Mouse (Mus musculus) ZHBTc4 (cell line): ENCODE measurements around the gene Hlf.

ENCODE experiments used
- DNase-seq: peaks from one replicate; pipeline ENCODE4 v3.0.0-alpha.2; 2011; ENCODE audit warnings: low read depth, low spot score

Gene Hlf

DNA sequence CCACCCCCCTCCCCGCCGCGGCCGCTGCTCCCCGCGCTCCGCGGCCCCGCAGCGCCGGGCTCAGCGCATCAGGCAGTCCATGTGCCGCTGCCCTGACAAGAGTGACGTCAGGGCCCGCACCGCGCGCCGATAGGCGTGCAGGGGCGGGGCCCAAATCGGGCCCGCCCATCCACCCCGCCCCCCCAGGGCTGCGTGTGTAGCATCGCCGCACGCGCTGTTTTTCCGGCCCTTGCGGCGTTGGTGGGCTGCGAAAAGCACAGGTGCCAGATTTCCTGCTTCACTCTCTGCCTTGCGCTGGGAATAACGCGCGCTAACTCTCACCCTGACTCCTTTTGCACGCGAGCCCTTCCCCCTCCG is at the start of gene Hlf:
Gene Hlf (minus strand): TSS at position 79 of the 357 bp plus-strand sequence.
- DNase-seq, result peak; percentile 96

DNA sequence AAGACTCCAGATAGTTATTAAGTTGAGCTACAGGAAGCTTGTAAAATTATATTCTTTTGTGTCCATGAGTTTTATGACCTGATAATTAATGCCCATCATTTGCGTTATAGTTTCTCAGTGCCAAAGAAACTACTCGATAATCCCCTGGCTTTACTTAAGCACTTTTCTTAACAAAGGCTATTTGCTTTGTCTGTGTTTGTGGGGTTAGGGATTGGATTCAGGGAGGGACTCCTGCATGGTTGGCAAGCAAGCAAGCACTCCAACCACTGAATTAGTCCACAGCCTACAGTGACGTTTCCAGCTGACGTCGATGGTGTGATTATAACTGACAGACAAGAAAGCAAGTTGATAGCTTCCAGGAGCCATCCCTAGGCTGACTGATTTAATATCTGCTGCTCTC is 48.1 kb upstream of the Hlf start:
- DNase-seq, result no peak

DNA sequence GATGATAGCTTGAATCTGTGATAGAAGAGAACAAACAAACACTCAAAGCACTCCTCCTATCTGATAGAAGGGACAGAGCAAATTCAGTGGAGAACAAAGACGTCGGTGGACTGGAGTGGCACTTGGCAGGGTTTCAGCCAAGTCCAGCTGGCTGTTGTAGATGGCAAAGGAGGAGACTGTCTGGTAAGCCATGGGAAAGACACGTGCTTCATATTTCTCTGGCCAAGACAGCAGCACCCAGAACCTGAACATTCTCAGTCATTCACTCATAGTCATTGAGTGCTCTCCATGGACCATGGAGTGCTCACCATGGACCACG is 34.5 kb upstream of the Hlf start:
- DNase-seq, result no peak

DNA sequence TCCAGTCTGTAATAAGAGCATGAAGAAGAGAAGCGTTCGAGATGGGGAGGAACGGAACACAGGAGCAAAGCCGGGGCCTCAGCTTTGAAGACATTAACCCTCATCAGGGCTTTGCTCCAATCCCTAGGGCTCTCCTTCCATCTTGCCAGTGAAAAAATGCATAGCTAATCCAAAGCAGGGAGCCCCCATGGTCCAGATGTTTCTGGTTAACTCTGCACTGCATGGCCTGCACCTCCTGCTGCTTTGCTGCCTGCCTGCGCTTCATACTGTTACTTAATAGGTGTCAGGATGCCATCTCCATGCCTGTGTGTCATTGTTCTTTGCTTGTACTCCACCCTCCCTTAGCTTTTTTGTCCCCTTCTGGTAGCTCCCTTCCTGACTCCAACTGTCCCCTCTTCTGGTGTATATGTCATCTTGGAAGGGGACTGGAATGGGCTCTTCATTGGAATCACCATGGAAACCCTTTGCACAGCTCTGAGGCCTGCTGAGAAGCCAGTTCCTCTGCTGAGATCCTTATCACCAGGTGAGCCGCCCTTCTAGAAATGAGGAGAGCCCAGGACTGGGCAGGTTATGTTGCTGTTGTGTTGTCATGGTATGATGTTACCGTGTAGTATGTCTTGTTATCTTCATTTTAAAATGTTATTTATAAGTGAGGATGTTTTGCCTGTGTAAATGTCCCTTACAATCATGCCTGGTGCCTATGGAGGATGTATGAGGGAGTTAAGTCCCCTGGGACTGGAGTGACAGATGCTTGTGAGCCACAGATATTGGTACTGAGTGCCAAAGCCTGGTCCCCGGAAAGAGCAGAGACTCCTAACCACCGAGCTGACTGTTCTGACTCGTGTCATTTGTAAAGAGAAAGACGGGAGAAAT is 33.9 kb upstream of the Hlf start:
- no peak for DNase-seq

DNA sequence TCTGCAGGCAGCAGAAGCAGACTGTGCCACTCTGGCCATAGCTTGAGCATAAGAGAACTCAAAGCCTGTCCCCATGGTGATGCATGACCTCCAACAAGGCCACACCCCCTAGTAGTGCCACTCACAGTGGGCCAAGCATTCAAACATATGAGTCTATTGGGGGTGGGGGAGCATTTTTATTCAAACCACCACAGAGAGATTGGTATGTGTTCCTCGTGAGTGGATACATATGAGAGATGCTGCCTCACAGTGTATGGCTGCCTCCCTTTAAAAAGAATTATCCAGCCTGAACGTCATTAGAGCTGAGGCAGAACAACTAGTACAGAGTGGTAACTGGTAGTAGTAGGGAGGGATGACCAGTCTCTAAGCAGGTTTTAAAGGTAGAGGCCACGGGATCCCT is 33.2 kb upstream of the Hlf start:
- no peak for DNase-seq

DNA sequence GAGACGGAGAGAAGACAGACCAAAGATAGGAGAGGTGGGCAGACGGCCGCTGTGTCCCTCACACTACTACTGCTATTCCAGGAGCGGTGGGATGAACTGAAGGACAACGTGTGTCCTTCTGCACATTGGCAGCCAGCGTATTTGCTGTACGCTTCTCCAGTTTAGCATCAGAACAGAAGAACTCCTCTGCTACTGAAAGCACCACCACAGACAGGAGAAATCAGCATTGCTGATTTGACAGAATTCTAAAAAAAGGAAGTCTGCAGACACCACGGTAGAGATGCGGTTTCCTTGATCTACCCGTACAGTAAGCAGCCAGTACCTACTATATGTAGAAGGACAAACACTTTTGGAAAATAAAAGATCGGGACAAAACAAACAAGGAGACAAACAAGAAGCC is 29.0 kb upstream of the Hlf start:
- no peak for DNase-seq

DNA sequence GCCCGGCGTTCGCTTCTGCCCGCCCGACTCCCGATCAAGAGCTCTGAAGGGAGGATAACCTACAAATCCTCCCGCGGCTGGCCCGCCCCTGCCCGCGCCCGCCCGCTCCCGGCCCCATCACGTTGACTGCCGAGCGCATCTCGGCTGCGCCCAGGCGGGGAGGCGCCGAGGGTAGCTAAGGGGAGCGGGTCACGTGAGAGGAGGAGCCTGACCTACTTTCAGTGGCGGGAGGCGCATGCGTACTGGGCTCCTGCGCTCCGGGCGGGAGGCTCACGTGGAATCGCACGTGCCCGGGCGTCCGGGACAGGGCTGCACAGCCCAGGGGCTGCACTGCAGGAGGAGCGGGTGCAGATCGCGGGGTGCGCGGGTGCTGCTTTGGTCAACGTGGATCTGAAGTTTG is 27.2 kb upstream of the Hlf start:
- DNase-seq, result peak; percentile 99

DNA sequence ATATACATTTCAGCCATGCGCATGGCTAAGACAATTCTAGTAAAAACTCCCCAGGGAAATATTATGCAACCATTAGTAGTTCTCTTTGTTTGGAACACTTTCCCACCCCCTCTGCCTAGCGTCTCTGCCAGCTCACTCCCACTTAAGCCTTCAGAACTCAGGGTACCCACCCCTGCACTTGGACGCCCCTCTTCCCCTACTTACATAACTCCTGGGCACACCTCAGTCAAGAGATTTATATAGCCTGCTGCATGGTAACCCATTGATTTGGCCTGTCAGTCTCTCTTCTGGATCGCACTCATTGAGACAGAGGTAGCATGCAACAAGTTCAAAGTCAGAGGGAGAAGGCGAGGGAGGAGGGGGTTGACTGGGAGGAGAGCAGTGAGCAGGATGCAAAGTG is 26.3 kb upstream of the Hlf start:
- DNase-seq, result no peak

DNA sequence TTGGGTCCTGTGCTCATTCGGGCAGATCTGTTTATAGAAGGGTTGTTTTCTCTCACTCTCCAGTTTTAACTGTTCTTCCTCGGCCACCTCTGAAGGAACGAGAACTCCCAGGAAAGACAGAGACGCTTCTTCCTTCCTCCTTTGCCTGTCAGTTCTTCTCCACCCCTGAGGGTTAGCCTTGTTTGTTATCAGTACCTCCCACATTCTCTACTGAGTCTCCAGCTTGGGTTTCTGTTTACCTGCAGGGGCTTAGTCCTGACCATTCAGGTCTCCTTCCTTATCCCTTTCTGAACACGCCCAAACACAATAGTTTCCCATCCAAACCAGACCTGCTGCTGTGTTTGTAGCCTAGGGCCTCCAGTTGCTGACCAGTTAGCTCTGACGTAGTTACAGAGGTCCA is 8.2 kb upstream of the Hlf start:
- DNase-seq, result no peak

DNA sequence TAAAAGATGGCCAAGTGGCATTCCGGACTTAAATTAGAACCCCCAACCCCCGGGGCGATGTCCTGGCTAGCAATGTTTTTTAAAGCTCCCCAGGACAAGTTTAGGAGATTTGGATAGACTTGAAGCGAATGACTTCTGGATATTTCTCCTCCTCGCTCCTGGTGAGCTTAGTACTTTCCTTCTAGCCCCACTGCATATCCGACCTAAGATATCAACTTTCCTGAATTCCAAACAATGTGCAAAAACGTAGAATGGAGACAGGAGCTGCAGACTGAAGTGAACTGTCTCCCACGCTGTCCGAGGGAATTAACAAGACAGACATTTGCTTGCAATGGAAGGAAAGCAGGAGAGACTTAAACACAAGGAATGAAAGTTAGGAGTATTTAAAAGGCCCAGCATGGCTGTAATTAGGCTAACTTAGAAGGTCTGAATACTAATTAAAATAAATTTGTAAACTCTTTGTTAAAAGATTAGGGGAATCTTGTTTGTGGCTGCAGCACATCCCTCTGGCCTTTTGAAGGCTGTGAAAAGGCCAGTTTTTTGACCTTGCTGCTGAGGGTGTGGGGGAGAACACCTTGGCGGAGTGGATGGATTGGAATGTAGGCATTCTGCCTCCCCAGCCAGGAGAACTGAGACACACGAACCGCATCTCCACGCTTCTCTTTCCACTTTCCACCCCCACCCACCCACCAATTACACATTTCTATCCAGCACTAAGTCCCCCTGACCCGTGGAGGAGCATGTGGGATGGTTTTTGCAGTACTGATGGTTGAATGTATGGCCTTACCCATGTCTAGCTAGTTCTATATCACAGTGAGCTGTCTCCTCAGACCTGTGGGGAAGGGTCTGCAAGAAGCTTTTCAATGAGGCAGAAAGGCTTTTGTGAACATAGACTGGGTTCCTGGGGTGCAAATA is 833 bp upstream of the Hlf start:
- peak; percentile 88 for DNase-seq

DNA sequence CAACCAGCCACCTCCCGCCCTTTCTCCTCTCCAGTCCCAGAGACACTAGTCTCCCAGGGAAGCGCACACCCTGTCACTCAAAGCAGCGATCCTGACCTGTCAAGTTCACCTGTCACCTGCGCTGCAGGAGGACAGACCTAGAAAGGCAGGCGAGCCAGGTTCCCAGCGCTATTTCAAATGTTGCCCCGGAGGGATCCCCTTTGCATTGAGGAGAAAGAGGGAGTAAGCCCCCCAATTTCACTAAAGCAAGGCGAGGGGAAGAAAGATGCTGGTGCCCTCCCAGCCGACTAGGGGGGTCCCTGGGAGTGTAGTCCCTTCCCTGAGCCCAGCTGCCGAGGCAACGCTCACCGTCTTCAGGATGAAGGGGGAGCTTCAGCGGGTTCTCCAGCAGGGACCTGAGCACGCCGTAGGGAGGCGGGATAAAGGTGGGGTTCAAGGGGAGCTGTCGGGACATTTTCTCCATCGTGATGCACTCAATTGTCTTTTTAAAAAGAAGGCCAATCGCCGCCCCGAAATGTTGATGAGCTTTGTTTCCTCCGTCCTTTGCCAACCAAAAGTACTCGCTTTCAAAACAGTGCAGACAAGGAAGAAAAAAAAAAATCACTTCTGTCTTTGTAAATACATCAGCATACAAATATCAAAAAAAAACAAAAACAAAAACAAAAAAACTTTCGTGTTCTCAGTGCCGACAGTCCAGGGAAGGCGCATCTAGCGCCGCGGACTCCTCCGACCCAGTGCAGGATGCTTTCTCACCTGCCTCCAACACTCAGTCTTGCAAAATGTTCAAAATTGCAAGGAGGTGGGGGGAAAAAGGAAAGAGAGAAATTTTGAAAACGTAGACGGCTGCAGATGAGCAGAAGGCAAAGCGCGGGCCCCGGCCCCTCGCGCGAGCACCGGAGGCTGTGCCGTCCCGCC is 536 bp downstream of the Hlf start:
- peak; percentile 22 for DNase-seq

DNA sequence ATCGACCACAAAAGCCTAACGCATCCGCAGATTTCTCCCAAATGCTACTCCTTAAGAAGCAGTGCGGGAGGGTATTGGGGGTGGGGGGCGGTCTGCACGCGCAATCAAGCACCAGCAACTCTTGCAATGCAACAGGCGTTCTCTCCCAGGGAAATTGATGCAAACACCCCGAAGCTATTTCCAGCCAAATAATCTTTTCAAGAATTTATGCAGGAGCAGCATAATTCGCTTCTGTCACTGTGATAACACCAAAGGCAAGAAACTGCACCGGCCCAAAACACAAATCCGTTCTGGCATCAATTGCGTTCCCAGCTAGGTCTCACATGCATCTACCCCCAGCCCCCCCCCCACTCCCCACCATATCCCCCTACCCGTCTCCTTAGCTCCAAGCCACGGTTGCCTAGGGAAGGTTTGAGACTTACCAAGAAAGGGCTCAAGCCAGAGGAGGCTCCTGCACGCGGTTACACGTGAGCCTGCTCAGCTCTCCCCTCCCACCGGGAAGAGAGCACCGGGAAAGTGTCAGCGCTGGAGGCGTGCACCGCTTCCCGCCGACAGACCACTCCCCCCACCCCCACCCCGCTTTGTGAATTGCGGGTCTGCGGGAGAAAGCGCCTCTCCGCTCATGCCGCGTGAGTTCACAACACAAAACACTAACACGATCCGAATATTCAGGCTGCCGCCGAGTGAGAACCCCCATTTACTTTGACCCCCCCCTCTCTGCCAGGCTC is 1.4 kb downstream of the Hlf start:
- DNase-seq, result peak; percentile 57

DNA sequence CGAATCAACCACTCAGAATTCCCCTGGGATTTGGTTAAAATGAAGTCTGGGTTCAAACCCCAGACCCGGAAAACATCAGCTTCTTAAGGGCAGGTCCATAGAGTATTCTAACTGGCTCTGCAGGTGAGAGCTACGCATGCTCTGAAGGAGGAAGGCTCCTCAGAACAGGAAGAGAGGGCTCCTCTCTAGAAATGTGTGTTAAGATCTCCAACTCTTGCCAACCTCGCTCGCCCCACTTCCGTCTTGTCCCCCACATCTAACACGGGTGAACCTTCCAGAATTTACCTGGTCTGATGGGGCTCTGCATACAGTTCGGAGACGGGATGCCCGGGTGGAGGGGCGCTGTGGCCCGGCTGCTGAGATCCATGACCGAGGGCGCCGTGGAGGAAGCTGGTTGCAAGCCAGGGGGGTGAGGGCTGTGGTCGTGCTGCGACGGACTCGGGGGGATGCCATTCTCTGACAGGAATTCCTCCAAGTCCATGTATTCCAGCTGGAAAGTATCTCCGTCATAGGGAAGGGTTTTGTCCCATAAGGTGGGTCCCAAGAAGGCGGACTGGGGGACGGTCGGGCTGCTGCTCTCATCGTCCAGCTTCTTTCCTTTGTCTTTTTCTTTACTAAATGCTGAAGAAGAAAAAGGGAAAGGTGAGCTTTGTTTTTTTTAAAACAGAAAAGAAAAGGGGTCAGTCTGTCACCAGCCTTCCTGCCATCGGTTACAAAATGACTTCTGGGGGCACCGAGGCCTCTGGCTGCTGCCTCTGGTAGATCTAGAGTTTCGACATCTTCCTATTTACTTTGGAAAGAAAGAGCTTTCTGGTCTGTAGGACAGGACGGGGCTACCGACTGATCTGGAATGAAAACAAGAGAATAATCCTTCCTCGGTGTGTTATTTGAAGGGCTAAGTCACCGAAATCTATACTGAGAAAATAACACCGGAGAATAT is 2.9 kb downstream of the Hlf start:
- DNase-seq, result no peak

DNA sequence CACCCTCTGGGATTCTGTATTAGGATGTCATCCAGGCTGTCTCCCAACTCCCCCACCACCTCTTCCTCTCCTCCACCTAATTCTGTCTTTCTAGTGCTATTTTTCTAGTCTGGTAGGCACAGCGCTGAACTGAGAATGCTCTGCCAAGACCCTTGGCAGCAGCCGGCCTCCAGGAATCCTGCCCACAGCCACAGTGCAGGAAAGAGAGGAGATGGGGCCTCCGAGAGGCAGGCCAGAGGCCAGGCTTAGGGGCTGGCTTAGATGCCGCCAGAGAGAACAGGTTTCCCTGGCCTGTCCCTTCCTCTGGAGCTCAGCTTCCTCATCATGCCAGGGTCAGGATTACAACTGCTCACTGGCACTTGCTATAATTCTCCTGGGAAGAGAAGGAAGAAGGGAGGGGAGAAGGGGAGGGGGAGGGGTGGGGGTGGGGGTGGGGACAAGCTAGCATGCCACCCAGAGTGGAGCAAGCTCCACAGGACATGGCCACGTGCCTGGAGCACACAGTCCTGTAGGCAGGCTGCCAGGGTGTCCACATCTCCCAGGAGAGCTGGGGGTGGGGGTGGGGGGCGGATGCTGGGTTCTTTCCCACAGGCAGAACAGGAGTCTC is 8.6 kb downstream of the Hlf start:
- DNase-seq, result no peak

DNA sequence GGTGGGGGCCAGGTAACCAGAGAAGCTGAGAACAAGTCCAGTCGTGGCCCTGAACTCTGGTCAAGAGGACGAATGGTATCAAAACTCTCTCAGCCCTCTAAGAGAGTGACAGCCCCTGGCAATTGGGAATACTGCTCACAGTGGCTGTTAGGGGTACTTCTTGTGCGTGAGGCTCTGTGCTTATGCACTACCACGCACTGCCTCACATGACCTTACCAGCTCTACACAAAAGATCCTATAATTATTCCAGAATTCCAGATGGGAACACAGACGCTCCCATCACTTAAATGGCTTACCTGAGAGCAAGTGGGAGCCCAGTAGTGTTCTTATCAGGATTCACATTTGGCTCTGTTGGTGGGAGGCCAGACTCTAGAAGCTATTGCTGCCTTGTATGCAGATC is 9.6 kb downstream of the Hlf start:
- peak; percentile 20 for DNase-seq

DNA sequence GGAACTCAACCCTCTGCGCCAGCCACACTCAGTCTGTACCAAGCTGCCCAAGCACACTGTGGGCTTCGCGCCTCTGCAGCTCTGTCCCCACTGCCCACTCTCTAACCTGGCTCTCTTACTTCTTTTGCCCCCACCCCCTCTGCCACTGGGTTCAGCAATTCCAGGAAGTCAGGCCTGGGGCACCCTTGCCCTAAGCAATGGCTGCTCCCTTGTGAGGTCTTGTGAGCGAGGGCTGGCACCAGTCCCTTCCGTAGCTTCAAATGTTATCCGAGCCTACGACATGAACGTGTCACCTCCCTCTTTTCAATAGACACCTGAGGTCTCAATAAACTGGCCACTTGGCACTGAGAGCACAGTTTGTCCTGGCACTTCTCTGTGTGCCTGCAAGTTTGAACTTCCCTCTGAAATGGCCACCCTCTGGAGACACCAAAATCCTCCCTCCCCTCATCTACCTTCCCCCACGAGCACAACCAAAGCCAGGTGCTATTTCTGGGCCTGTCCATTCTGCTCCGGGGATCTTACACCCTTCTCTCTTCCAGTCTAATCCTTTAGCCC is 10.5 kb downstream of the Hlf start:
- no peak for DNase-seq

DNA sequence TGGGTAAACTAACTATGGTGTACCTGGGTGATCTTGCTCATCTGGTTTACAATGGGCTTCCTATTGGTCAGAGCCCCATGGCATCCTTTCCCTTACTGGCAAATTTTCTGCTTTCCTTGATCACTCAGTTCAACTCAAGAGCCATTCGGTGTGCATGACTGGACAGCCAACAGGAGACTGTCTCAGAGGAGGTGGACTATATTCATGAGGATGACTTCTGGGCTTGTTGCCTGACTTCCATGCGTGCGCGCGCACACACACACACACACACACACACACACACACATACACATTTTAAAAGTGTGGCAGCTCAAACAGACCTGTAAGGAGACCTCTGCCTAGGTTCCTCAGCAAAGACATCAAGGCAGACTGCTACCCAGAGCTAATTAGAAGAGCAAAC is 12.7 kb downstream of the Hlf start:
- no peak for DNase-seq

DNA sequence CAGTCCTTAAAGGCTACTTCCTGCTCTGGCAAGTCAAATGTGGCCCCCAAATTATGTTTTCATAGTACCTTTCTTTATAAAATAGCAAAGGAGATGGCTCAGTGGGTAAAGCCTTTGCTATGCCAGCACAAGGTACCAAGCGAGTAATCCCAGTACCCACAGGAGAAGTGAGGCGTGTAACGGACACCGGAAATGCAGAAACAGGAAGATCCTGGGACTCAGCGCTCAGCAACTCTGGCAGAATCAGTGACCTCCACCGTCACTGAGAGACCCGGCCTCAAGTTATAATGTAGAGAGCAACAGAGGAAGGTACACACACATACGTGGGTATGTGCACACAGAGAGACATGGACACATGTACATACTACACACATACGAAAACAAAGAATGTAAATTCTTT is 14.3 kb downstream of the Hlf start:
- no peak for DNase-seq

DNA sequence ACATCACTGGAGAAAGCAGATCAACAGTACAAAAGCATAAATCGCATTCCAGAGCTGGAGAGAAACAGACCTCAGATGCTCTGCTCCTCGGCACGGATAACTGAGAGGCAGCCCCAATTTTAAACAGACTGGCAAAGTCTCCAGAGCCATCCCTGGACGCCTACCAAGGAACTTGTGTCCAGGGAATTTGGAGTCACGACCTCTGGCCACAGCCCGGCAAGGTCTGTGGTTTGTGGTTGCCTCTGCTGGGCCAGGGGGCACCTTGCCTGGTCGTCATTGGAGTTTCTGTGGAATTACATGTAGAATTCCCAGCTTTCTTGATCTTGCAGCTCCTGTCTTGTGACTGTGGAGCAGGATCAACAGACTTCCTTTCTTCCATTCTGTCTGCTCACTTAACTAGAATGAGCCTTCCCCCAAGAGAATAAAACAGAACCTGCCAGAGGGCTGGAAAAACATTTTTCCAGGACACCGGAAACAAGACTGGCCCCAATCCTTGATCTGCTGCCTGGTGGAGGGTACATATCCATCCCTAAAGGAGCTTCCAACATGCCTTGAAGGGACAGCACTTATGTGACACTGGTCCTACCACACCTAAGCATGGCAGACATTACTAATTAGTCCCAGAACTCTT is 19.1 kb downstream of the Hlf start:
- no peak for DNase-seq
